Mouse (Mus musculus): ENCODE results near the gene Oaf.

GRCm38 (mm10) chr9:43226573-43227160, 13.0 kb downstream of the Oaf start:
- TF ChIP-seq HCFC1 (IDR thresholded peaks at IDR 0.05; ENCODE audit: borderline replicate concordance, insufficient read depth, low read length) (no peak), ZC3H11A (IDR thresholded peaks at IDR 0.05; ENCODE audit: borderline replicate concordance, low read depth, low read length) (no peak), ZNF384 (IDR thresholded peaks at IDR 0.05; ENCODE audit: low read depth, low read length) (no peak), CHD2 (IDR thresholded peaks at IDR 0.05; ENCODE audit: low read depth, low read length) (no peak), MAFK (IDR thresholded peaks at IDR 0.05; ENCODE audit: insufficient read depth, low read depth, low read length) (no peak)
